Mouse (Mus musculus): ENCODE results near the gene Erbb3.
"Not testable (repeated sequence)": the region's sequence is repeated elsewhere in the genome, so short reads cannot be mapped to it uniquely, and the experiment has no call there.

- not testable (repeated sequence) for TF ChIP-seq POLR2A (IDR thresholded peaks at IDR 0.05; ENCODE audit: low read depth, low read length); CTCF (conservative IDR thresholded peaks at IDR 0.05; ENCODE audit: insufficient read depth, insufficient read length, low read depth, low read length)
Observed at GRCm38 (mm10) chr10:128630306-128630705, 40.9 kb upstream of the Erbb3 start.
